Mouse (Mus musculus): Measurements from ENCODE around the gene Lgals2.
"Not testable (repeated sequence)": the region's sequence is repeated elsewhere in the genome, so short reads cannot be mapped to it uniquely, and the experiment has no call there.

Gene Lgals2

GRCm38 (mm10) chr15:78855303-78855965, at the start of gene Lgals2:
Gene Lgals2 (minus strand): TSS chr15:78855529.
- DNase-seq (ENCODE audit: low spot score), result no peak

- DNase-seq (ENCODE audit: low spot score), result peak; percentile 69
Observed at GRCm38 (mm10) chr15:78903243-78903642, 47.9 kb upstream of the Lgals2 start.

DNA sequence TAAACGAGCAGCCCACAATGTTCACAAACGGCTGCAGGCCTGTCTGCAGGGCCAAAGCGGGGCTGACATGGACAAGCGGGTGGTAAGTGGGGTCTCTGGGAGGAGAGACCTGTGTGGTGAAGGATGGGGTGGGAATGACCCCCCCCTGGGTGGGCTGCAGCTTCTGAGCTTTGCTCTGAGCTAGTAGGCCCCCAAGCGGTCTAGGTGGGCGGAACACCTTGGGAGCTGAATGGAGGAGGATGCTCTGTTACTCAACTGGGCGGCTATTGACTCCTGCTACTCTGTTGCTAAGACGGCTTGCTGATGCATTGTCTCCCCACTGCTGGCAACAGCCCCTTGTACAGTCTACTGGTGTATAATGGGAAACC, 46.1 kb upstream of the Lgals2 start:
- peak; percentile 58 for DNase-seq (ENCODE audit: low spot score)

GRCm38 (mm10) chr15:78900585-78901421, 45.5 kb upstream of the Lgals2 start:
- DNase-seq (ENCODE audit: low spot score), result no peak

GRCm38 (mm10) chr15:78899740-78900584, 44.6 kb upstream of the Lgals2 start, which contains the start of gene Sh3bp1:
Gene Sh3bp1 (plus strand): TSS chr15:78899768.
- DNase-seq (ENCODE audit: low spot score), result peak; percentile 50

GRCm38 (mm10) chr15:78899409-78899739, 44.0 kb upstream of the Lgals2 start, which contains the start of gene Gm49510:
Gene Gm49510 (plus strand): TSS chr15:78899667.
- DNase-seq (ENCODE audit: low spot score), result no peak

DNA sequence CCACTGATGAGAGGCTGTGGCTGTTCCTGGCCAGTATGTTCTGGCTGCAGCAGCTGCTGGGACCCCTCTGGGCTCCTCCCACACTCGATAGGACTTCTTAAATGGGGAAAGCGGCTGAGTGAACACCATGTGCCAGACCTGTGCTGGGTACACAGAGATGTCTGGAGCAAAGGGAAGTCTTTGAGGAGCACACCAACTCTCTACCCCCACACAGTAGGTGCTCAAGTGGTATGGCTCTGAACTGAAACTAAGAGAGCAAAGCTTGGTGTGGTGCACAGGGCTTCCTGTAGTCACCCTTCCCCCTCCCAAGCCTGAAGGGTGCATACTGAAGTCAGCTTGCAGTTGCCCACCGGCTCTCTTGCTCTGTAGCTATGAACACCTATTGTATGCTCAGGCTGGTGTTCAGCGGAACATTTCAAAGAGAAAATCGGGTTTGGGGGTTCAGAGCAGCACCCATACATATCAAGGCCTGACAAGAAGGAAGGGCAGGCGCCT, 43.2 kb upstream of the Lgals2 start:
- DNase-seq (ENCODE audit: low spot score), result no peak

GRCm38 (mm10) chr15:78897488-78897887, 42.2 kb upstream of the Lgals2 start:
- DNase-seq (ENCODE audit: low spot score), result no peak

DNA sequence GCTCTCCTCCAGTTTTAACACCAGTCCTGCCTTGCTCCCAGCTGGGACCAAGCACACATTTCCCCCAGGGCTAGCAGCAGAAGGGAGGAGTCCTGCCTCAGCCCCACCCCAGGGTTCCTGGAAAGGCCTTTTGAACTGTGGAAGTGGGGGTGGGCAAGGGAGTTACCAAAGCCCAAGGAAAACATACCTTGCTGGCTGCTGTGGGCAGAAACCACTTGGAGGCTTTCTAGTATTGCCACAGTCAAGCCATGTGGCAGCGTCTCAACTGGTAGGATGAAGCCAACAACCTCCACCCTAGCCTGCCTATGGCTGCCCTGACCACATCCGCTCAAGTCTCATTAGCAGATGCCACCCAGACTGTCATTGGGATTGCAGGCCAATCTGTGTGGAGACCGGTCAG, 40.8 kb upstream of the Lgals2 start:
- no peak for DNase-seq (ENCODE audit: low spot score)

DNA sequence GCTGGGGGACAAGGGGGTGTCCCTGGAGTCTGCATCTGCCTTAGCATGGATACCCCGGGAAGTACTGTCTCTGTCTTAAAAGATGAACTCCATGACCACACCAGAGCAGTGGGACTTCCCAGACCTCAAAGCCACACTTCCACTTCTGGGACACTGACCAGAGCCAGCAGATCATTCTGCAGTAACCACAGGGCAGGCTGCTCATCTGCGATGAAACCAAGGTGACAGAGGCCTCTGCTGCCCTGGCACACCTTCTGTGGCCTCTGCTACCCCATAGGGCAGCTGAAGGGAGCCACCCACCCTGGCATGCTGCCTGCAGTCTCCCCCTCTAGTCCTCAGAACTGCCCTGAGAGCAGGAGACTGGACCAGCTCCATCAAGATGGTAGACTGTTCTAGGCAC, 40.4 kb upstream of the Lgals2 start:
- DNase-seq (ENCODE audit: low spot score), result no peak

DNA sequence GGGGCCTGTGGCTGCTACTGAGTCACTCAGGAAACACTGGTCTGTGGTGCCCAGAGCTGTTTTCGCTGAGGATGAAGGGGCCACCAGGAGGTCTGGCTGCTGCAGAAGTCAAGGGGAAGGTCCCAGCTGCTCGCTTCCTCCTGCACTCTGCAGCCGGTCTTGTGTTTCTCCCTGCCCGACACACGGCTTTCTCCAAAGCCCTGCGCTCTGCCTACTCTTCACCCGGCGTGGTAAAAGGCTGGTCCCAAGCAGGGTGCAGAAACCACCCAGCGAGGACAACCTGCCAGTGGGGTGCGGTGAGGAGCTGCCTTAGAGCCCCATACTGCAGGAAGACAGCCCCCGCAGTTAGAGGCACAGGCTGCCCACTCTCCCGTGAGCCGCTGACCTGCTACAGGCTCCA, 39.4 kb upstream of the Lgals2 start:
- no peak for DNase-seq (ENCODE audit: low spot score)

DNA sequence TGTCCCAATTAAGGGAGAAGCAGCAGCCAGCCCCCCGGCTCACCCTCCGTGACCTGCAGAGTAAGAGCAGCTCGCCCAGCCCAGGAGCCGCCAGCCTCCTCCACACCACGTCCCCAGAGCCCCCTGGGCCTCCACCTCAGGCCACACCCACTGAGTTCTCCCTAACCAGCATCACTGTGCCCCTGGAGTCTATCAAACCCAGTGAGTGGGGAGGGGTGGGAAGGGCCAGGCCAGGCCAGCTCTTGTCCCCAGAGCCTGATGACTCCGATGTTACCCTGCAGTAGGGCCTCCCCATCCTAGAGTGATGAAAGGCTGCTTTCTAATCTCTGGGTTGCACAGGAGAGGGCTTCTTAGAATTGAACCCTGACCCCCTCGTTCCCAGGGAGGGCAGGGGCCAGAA, 37.1 kb upstream of the Lgals2 start:
- DNase-seq (ENCODE audit: low spot score), result no peak

- no peak for DNase-seq (ENCODE audit: low spot score)
Observed at GRCm38 (mm10) chr15:78889401-78889853, 34.1 kb upstream of the Lgals2 start.

GRCm38 (mm10) chr15:78881828-78882227, 26.5 kb upstream of the Lgals2 start:
- DNase-seq (ENCODE audit: low spot score), result no peak

GRCm38 (mm10) chr15:78880432-78880831, 25.1 kb upstream of the Lgals2 start:
- no peak for DNase-seq (ENCODE audit: low spot score)

DNA sequence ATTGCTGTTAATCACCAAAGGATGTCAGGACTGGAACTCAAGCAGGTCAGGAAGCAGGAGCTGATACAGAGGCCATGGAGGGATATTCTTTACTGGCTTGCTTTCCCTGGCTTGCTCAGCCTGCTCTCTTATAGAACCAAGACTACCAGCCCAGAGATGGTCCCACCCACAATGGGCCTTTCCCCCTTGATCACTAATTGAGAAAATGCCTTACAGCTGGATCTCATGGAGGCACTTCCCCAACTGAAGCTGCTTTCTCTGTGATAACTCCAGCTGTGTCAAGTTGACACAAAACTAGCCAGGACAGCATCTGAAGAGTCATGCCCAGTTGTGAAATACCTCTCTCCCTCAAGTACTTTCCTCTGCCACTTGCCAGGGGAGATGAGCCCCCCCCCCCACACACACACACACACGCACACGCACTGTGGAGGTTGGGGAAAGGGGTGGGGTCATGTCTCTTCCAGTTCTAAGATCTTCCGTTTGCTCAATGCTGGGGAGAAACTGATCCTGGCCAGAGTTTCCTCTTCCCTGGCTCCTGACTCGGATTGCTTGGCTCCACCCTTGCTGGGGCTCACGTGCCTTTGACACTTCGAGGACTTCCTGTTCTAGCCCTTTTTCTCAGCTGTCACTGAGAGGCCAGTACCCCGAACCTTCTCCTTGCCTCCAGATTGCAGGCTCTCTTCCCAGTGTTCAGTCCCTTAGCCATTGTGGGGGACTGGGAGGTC, 23.6 kb upstream of the Lgals2 start:
- not testable (repeated sequence) for DNase-seq (ENCODE audit: low spot score)

DNA sequence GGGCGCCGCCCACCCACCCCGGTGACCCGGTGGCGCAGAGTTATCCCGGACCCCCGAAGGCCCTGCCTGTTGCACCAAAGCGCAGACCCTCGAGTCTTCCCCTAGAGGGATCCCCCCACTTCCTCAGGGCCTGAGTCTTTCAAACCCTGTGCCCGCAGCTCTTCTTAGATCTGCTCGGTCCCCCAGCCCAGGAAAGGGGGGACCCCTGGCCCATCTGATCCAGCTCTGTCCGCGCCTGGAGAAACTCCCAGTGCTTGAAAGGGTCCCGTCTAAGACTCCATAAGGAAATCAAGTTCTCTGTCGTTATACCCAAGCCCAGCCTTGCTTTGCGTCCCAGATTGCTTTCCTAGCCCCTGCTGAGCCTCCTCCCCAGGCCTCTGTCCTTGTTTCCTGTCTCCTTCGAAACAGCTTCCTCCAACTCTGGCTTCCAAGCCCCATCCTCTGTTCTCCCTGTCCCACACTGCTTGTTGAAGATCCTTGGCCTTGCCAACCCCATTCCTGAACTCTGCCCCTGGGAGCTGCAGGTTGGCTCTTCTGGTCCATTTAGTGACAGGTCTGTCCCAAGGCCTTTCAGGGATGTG, 22.6 kb upstream of the Lgals2 start:
- DNase-seq (ENCODE audit: low spot score), result no peak

- peak; percentile 93 for DNase-seq (ENCODE audit: low spot score)
Observed at GRCm38 (mm10) chr15:78876991-78877809, 21.9 kb upstream of the Lgals2 start, which contains the start of gene Gga1. Gene Gga1 (plus strand): TSS chr15:78877190.

DNA sequence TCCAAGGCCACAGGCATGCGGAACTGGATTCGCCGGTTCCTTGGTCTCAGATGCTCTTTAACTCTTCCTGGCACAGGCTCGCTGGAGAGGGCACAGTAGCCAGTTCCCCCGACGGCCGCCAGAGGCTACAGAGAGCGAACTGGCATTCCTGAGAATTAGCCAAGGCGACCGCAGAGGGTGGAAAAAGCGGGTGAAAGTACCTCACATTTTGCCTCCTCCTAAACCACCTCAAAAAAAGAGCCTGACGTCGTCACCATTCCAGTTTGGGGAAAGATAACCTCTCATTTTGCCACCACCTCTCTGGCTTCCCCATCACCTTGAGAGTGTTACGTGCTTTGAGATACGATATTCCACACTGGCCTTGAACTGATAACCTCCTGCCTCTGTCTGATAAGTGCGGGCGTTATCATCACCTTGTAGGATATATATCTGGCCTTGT, 20.9 kb upstream of the Lgals2 start:
- DNase-seq (ENCODE audit: low spot score), result peak; percentile 79

DNA sequence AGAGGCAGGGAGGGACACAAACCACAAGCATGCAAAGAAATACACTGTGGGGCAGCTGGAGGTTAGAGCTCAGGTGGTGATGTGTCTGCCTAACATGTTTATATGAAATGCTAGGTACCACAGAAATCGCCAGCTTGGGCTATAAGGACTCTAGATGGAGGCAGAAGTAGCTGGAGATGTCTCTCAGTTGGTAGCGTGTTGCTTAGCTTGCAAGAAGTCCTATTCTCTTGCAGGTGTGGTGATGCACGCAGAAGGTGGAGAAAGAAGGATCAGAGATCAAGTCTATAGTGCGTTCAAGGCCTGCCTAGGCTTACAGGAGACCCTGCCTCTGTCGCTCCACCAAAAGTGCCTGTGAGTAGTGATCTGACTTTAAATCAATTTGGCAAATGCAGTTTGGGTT, 20.2 kb upstream of the Lgals2 start:
- no peak for DNase-seq (ENCODE audit: low spot score)
